Mouse (Mus musculus) neural tube, embryonic 15.5 days (tissue): Measurements from ENCODE around the gene Prkcb. TPM values are rescaled to one million over a fixed set of nuclear protein-coding genes. Genes with fewer than 3 reads are reported as not detected.

Experiments used
- ATAC-seq: fragments of 200-750 bp; cut with Nextera tagmentation; 2 replicates; pipeline ENCODE4 v1.8.0; 2017; ENCODE audit warnings: mild to moderate bottlenecking, moderate TSS enrichment, moderate library complexity; ENCODE audit not compliant: low FRiP score
- H3K27ac ChIP-seq: fragments of 300-500 bp; sonication (generic); replicated peaks from 2 replicates; pipeline ENCODE4 v1.5.1; 2015; ENCODE audit warnings: mild to moderate bottlenecking, inconsistent platforms
- H3K27me3 ChIP-seq: fragments of 300-500 bp; sonication (generic); replicated peaks from 2 replicates; pipeline ENCODE4 v1.6.1; 2015; ENCODE audit warnings: inconsistent platforms
- H3K36me3 ChIP-seq: fragments of 300-500 bp; sonication (generic); 2 replicates; pipeline ENCODE4 v1.6.1; 2015; ENCODE audit warnings: inconsistent platforms
- H3K4me1 ChIP-seq: fragments of 300-500 bp; sonication (generic); 2 replicates; pipeline ENCODE4 v1.6.1; 2015; ENCODE audit warnings: inconsistent platforms
- H3K4me2 ChIP-seq: fragments of 300-500 bp; sonication (generic); 2 replicates; pipeline ENCODE4 v1.6.1; 2015; ENCODE audit warnings: inconsistent platforms, mild to moderate bottlenecking, moderate library complexity
- H3K4me3 ChIP-seq: fragments of 300-500 bp; sonication (generic); replicated peaks from 2 replicates; pipeline ENCODE4 v1.5.1; 2015; ENCODE audit warnings: mild to moderate bottlenecking, inconsistent platforms
- H3K9ac ChIP-seq: fragments of 300-500 bp; sonication (generic); replicated peaks from 2 replicates; pipeline ENCODE4 v1.6.1; 2015; ENCODE audit warnings: mild to moderate bottlenecking, inconsistent platforms
- H3K9me3 ChIP-seq: fragments of 300-500 bp; sonication (generic); replicated peaks from 2 replicates; pipeline ENCODE4 v1.6.1; 2016; ENCODE audit warnings: inconsistent platforms
- WGBS: fragments of 180-500 bp; shearing (Covaris S2); methylation state at CpG from one replicate; pipeline ENCODE4 v1.1.7; 2015; ENCODE audit warnings: mixed read lengths; 5-methylcytosine and 5-hydroxymethylcytosine counted together
- polyA plus RNA-seq: library from polyadenylated mRNA; unstranded; fragments of >200 nt; fragmentation: Nextera tagmentation; extraction: Ambion mirVana; gene quantifications from 2 replicates; pipeline ENCODE4 v1.2.1, GENCODE M21; 2015

The Prkcb gene
- polyA plus RNA-seq, 1 experiment from 2014 or later = 150 TPM

GRCm38 (mm10) chr7:122596596-122597170 lies 308.1 kb downstream of the Prkcb start:
- Histone ChIP-seq H3K36me3 (no peaks in the 10 kb centered on the region), H3K27me3 (no peaks in the 10 kb centered on the region), H3K4me1 (peaks cover 11% of the 10 kb centered on the region; the same call in 1 of the 2 replicates), H3K4me3 (no peak overlapping the region), H3K9ac (no peak overlapping the region), H3K27ac (no peak overlapping the region; the same call in 1 of the 2 replicates), H3K4me2 (no peak overlapping the region), H3K9me3 (no peaks in the 10 kb centered on the region)
- no peak for ATAC-seq
- 69% methylated on average over 9 of the region's 9 CpGs for WGBS

- H3K4me3 ChIP-seq = no peak overlapping the region
- 72% methylated on average over 7 of the region's 7 CpGs for WGBS
- no peak for ATAC-seq
Observed at GRCm38 (mm10) chr7:122597313-122597712, 308.8 kb downstream of the Prkcb start.

GRCm38 (mm10) chr7:122600856-122601255 lies 312.3 kb downstream of the Prkcb start:
- 60% methylated on average over 7 of the region's 7 CpGs for WGBS

More at GRCm38 (mm10) chr7:122597313-122597712, 308.8 kb downstream of the Prkcb start:
- H3K4me2 ChIP-seq = no peak overlapping the region
- H3K27ac ChIP-seq = no peak overlapping the region
- no peak overlapping the region for H3K9ac ChIP-seq
- H3K4me1 ChIP-seq = peaks cover 11% of the 10 kb centered on the region; the same call in 1 of the 2 replicates
- H3K9me3 ChIP-seq = no peaks in the 10 kb centered on the region
- H3K27me3 ChIP-seq = no peaks in the 10 kb centered on the region
- H3K36me3 ChIP-seq = no peaks in the 10 kb centered on the region

GRCm38 (mm10) chr7:122605066-122605465 lies 316.5 kb downstream of the Prkcb start:
- H3K27me3 ChIP-seq = no peaks in the 10 kb centered on the region
- 0 out of 2 replicates have a peak, but pooled peaks cover 7% of the 10 kb centered on the region for H3K4me1 ChIP-seq
- H3K27ac ChIP-seq = no peak overlapping the region
- H3K4me2 ChIP-seq = no peak overlapping the region
- WGBS = 87% methylated on average over 5 of the region's 5 CpGs
- no peaks in the 10 kb centered on the region for H3K9me3 ChIP-seq
- H3K9ac ChIP-seq = no peak overlapping the region
- no peaks in the 10 kb centered on the region for H3K36me3 ChIP-seq
- H3K4me3 ChIP-seq = no peak overlapping the region
- ATAC-seq = no peak

More at GRCm38 (mm10) chr7:122600856-122601255, 312.3 kb downstream of the Prkcb start:
- Histone ChIP-seq H3K27ac (no peak overlapping the region), H3K4me1 (peaks cover 10% of the 10 kb centered on the region; the same call in 1 of the 2 replicates), H3K4me3 (no peak overlapping the region), H3K9ac (no peak overlapping the region), H3K4me2 (no peak overlapping the region), H3K27me3 (no peaks in the 10 kb centered on the region), H3K36me3 (no peaks in the 10 kb centered on the region), H3K9me3 (no peaks in the 10 kb centered on the region)
- no peak for ATAC-seq

- ATAC-seq = no peak
- 84% methylated on average over 4 of the region's 4 CpGs for WGBS
Observed at GRCm38 (mm10) chr7:122609420-122609819, 320.9 kb downstream of the Prkcb start.

DNA sequence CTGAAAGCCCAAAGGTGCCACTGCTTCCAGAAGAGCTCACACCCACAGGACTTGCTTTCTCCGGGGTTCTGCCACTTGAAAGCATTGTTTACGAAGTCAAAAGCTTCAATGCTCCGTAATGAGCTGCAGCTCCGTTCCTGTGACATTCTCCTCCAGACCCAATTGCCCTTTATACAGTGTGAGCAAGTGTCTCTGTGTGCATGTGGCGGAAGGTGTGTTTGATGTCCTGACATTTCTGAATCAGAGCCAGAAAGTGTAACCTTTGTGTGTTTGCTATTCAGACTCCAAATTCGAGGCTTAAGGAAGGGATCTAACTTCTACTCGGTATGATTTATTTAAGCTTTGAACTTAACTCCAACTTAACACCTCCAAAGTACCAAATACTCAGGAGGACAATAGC lies 321.6 kb downstream of the Prkcb start:
- Histone ChIP-seq H3K9ac (no peak overlapping the region), H3K4me3 (no peak overlapping the region), H3K27ac (no peak overlapping the region), H3K4me2 (no peak overlapping the region), H3K4me1 (0 out of 2 replicates have a peak, but pooled peaks cover 3% of the 10 kb centered on the region), H3K9me3 (no peaks in the 10 kb centered on the region), H3K27me3 (no peaks in the 10 kb centered on the region), H3K36me3 (no peaks in the 10 kb centered on the region)
- 76% methylated on average over 7 of the region's 7 CpGs for WGBS
- no peak for ATAC-seq

More at GRCm38 (mm10) chr7:122609420-122609819, 320.9 kb downstream of the Prkcb start:
- H3K9me3 ChIP-seq = no peaks in the 10 kb centered on the region
- no peaks in the 10 kb centered on the region for H3K27me3 ChIP-seq
- no peak overlapping the region for H3K27ac ChIP-seq
- 0 out of 2 replicates have a peak, but pooled peaks cover 3% of the 10 kb centered on the region for H3K4me1 ChIP-seq
- no peaks in the 10 kb centered on the region for H3K36me3 ChIP-seq
- H3K9ac ChIP-seq = no peak overlapping the region
- no peak overlapping the region for H3K4me2 ChIP-seq
- H3K4me3 ChIP-seq = no peak overlapping the region

GRCm38 (mm10) chr7:122613876-122614275 lies 325.3 kb downstream of the Prkcb start:
- H3K36me3 ChIP-seq = no peaks in the 10 kb centered on the region
- no peak overlapping the region for H3K27ac ChIP-seq
- H3K4me1 ChIP-seq = no peaks in the 10 kb centered on the region
- no peaks in the 10 kb centered on the region for H3K9me3 ChIP-seq
- H3K4me3 ChIP-seq = no peak overlapping the region
- H3K4me2 ChIP-seq = no peak overlapping the region
- 88% methylated on average over 4 of the region's 4 CpGs for WGBS
- H3K9ac ChIP-seq = no peak overlapping the region
- ATAC-seq = no peak
- no peaks in the 10 kb centered on the region for H3K27me3 ChIP-seq

- 36% methylated on average over 9 of the region's 9 CpGs for WGBS
- Histone ChIP-seq H3K4me3 (no peak overlapping the region), H3K4me1 (peaks cover 13% of the 10 kb centered on the region), H3K9me3 (no peaks in the 10 kb centered on the region), H3K27me3 (no peaks in the 10 kb centered on the region), H3K4me2 (no peak overlapping the region), H3K36me3 (no peaks in the 10 kb centered on the region), H3K27ac (peak overlapping the region; percentile 63), H3K9ac (no peak overlapping the region)
- ATAC-seq = peak; percentile 57; the same call in 1 of the 2 replicates
Observed at GRCm38 (mm10) chr7:122622125-122622774, 333.7 kb downstream of the Prkcb start.

DNA sequence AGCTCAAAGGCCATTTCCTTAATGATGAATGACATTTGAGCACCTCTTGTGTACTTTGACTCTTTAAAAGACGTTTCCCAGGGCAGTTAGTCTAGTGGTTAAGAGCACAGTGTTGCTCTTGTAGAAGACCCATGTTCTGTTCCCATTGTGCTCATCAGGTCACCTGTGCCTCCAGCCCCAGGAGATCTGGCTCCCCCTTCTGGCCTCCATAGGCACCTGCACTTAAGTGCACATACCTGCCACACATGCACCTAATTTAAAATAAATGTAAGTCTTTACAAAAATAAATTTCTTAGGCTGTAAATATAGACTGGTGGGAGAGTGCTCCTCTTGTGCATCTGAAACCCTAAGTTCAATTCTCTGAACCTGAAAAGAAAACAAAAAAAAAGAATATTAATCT lies 335.2 kb downstream of the Prkcb start:
- H3K4me3 ChIP-seq = no peak overlapping the region
- H3K36me3 ChIP-seq = no peaks in the 10 kb centered on the region
- H3K27ac ChIP-seq = no peak overlapping the region
- no peaks in the 10 kb centered on the region for H3K9me3 ChIP-seq
- no peak for ATAC-seq
- H3K4me2 ChIP-seq = no peak overlapping the region
- no peak overlapping the region for H3K9ac ChIP-seq
- WGBS = 77% methylated on average over 1 of the region's 1 CpGs
- peaks cover 13% of the 10 kb centered on the region for H3K4me1 ChIP-seq
- H3K27me3 ChIP-seq = no peaks in the 10 kb centered on the region

- WGBS = 80% methylated on average over 5 of the region's 5 CpGs
- H3K4me2 ChIP-seq = no peak overlapping the region
Observed at GRCm38 (mm10) chr7:122628050-122628449, 339.5 kb downstream of the Prkcb start.

GRCm38 (mm10) chr7:122630386-122630785 lies 341.8 kb downstream of the Prkcb start:
- no peaks in the 10 kb centered on the region for H3K27me3 ChIP-seq
- no peak for ATAC-seq
- H3K4me3 ChIP-seq = no peak overlapping the region
- H3K27ac ChIP-seq = no peak overlapping the region
- H3K4me2 ChIP-seq = no peak overlapping the region
- H3K9ac ChIP-seq = no peak overlapping the region
- no peaks in the 10 kb centered on the region for H3K4me1 ChIP-seq
- H3K9me3 ChIP-seq = no peaks in the 10 kb centered on the region
- WGBS = 87% methylated on average over 2 of the region's 2 CpGs
- no peaks in the 10 kb centered on the region for H3K36me3 ChIP-seq

More at GRCm38 (mm10) chr7:122628050-122628449, 339.5 kb downstream of the Prkcb start:
- Histone ChIP-seq H3K4me3 (no peak overlapping the region), H3K27ac (no peak overlapping the region), H3K27me3 (no peaks in the 10 kb centered on the region), H3K9me3 (no peaks in the 10 kb centered on the region), H3K36me3 (no peaks in the 10 kb centered on the region), H3K4me1 (no peaks in the 10 kb centered on the region), H3K9ac (no peak overlapping the region)
- ATAC-seq = no peak

DNA sequence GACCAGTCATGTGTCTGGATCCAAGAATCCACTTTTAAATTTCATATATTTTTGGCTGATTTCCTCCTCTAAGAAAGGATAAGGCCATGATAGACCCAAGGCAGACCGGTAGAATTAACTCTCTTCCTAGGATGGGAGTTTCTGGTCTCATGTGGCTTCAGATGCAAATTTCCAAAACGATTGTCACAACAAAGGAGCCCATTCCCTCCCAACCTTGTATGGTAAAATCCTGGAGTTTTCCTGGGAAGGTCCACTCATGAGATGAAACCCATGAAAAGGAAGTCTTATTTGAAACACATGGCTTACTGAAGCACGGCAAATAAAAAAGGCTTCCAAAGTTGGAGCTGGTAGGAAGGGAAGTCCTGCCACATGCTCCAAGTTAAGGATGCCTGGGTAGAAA lies 342.6 kb downstream of the Prkcb start:
- Histone ChIP-seq H3K4me1 (no peaks in the 10 kb centered on the region), H3K27me3 (no peaks in the 10 kb centered on the region), H3K4me3 (no peak overlapping the region), H3K4me2 (no peak overlapping the region), H3K9me3 (no peaks in the 10 kb centered on the region), H3K9ac (no peak overlapping the region), H3K27ac (no peak overlapping the region), H3K36me3 (no peaks in the 10 kb centered on the region)
- WGBS = 63% methylated on average over 3 of the region's 3 CpGs
- no peak for ATAC-seq
